Mouse (Mus musculus) midbrain, embryonic 16.5 days (tissue): ENCODE results near the gene Etl4. TPM values are rescaled to one million over a fixed set of nuclear protein-coding genes. Genes with fewer than 3 reads are reported as not detected.
A peak's percentile ranks its signal among the peaks of the same experiment; 100 is the strongest.

ENCODE experiments used
- ATAC-seq: fragments of 200-750 bp; cut with Nextera tagmentation; 2 replicates; pipeline ENCODE4 v1.8.0; 2017; ENCODE audit warnings: moderate TSS enrichment
- H3K27ac ChIP-seq: fragments of 300-500 bp; sonication (generic); 2 replicates; pipeline ENCODE4 v1.5.1; 2014; ENCODE audit warnings: mild to moderate bottlenecking, low read length, mixed read lengths
- H3K27me3 ChIP-seq: fragments of 300-500 bp; sonication (generic); 2 replicates; pipeline ENCODE4 v1.6.1; 2014; ENCODE audit warnings: low read depth, low read length, mixed read lengths; ENCODE audit not compliant: control insufficient read depth, insufficient read depth
- H3K36me3 ChIP-seq: fragments of 300-500 bp; sonication (generic); 2 replicates; pipeline ENCODE4 v1.6.1; 2014; ENCODE audit warnings: mild to moderate bottlenecking, low read length, moderate library complexity, mixed read lengths; ENCODE audit not compliant: control insufficient read depth, insufficient read depth
- H3K4me1 ChIP-seq: fragments of 300-500 bp; sonication (generic); 2 replicates; pipeline ENCODE4 v1.6.1; 2014; ENCODE audit warnings: mild to moderate bottlenecking, low read length, mixed read lengths; ENCODE audit not compliant: control insufficient read depth, insufficient read depth
- H3K4me2 ChIP-seq: fragments of 300-500 bp; sonication (generic); 2 replicates; pipeline ENCODE4 v1.6.1; 2014; ENCODE audit warnings: mild to moderate bottlenecking, low read length, mixed read lengths
- H3K4me3 ChIP-seq: fragments of 300-500 bp; sonication (generic); 2 replicates; pipeline ENCODE4 v1.5.1; 2014; ENCODE audit warnings: low read depth, mild to moderate bottlenecking, low read length, moderate library complexity, mixed read lengths
- H3K9ac ChIP-seq: fragments of 300-500 bp; sonication (generic); 2 replicates; pipeline ENCODE4 v1.6.1; 2014; ENCODE audit warnings: low read depth, low read length, mixed read lengths
- H3K9me3 ChIP-seq: fragments of 300-500 bp; sonication (generic); replicated peaks from 2 replicates; pipeline ENCODE4 v1.6.1; 2014; ENCODE audit warnings: mild to moderate bottlenecking, low read length, mixed read lengths; ENCODE audit not compliant: control insufficient read depth, poor library complexity, severe bottlenecking
- WGBS: fragments of 180-500 bp; shearing (Covaris S2); extraction: QIAGEN DNeasy Blood & Tissue Kit; methylation state at CpG from one replicate; pipeline ENCODE4 v1.1.7; 2014; 5-methylcytosine and 5-hydroxymethylcytosine counted together
- microRNA-seq: library from miRNA; unstranded; fragments of <30 nt; microRNA quantifications from one replicate; pipeline ENCODE4, GENCODE M21; 2017
- polyA plus RNA-seq: library from polyadenylated mRNA; unstranded; fragments of >200 nt; fragmentation: Nextera tagmentation; extraction: Ambion mirVana; gene quantifications from 2 replicates; pipeline ENCODE4 v1.2.1, GENCODE M21; 2015

The Etl4 gene
- polyA plus RNA-seq, 1 experiment from 2014 or later = 4.9 TPM

DNA sequence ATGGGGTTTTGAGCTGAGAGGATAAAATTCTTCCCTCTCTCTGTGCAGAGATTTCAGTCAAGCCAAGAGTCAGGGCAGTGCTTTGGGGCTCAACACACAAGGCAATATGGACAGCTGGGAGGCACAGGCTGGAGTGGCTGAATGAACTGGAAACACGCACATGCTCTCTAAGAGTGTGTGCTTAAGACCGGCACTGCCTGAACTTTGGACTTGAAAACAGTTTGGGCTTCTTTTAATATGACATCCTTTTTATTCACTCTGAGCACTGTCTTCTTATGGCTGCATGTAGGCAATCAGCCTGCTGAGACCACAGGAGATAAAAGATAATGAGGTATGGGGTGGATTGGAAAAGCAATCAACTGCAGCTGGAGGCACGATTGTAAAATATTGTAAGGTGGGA is 921.3 kb downstream of the Etl4 start:
- WGBS = 66% methylated on average over 3 of the region's 3 CpGs
- no peaks in the 10 kb centered on the region for H3K9me3 ChIP-seq
- no peak overlapping the region for H3K9ac ChIP-seq
- H3K27ac ChIP-seq = no peak overlapping the region
- H3K36me3 ChIP-seq = no peaks in the 10 kb centered on the region
- no peak overlapping the region for H3K4me3 ChIP-seq
- no peak for ATAC-seq
- no peaks in the 10 kb centered on the region for H3K4me1 ChIP-seq
- H3K4me2 ChIP-seq = no peak overlapping the region
- no peaks in the 10 kb centered on the region for H3K27me3 ChIP-seq

DNA sequence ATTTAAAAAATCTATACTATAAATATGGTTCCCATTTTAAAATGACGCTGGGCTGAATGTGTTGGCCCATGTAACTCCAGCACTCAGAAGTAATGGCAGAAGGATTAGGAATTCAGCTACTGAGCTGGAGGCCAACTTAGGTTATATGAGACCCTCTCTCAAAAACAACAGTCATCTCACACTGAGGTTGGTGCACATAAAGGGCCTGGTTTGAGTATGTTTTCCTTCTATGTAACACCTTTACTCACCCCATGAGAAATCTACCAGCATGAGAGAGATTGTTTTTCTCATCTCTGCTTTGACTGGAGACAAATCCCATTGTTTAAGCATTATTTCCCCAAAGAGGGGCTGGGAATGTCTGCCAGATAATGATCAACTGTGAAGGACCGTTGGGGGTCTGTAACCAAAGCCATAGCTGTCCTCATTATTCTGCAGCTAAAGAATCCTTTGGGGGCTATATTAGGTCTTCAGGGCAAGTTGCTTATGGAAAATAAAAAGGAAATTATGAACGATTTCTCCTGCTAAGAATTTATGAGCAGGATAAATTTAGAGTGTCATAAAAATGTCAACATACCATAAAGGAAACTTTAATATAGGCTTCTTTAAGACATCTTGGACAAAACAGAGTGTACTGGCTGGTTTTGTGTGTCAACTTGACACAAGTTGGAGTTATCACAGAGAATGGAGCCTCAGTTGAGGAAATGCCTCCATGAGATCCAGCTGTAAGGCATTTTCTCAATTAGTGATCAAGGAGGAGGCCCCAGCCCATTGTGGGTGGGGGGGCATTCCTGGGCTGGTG is 922.2 kb downstream of the Etl4 start:
- 77% methylated on average over 3 of the region's 3 CpGs for WGBS
- Histone ChIP-seq H3K9me3 (no peaks in the 10 kb centered on the region), H3K4me3 (no peak overlapping the region), H3K9ac (no peak overlapping the region), H3K4me2 (no peak overlapping the region), H3K4me1 (no peaks in the 10 kb centered on the region), H3K36me3 (no peaks in the 10 kb centered on the region), H3K27me3 (no peaks in the 10 kb centered on the region), H3K27ac (no peak overlapping the region)
- ATAC-seq = no peak

GRCm38 (mm10) chr2:20849346-20849745 is 939.8 kb downstream of the Etl4 start:
- 67% methylated on average over 18 of the region's 18 CpGs for WGBS
- Histone ChIP-seq H3K9ac (no peak overlapping the region), H3K36me3 (peaks cover 24% of the 10 kb centered on the region), H3K9me3 (no peaks in the 10 kb centered on the region), H3K4me1 (no peaks in the 10 kb centered on the region), H3K27me3 (no peaks in the 10 kb centered on the region), H3K4me2 (no peak overlapping the region), H3K27ac (no peak overlapping the region), H3K4me3 (no peak overlapping the region)
- peak; percentile 49; the same call in 1 of the 2 replicates for ATAC-seq

Small RNA genes lying within 50 kb of the gene (microRNA-seq; reads per million reads assigned to microRNA genes)
- gene Gm44457 = not detected
